Mouse (Mus musculus): ENCODE measurements around the gene Myh10. TPM values are rescaled to one million over a fixed set of nuclear protein-coding genes. Genes with fewer than 3 reads are reported as not detected.
"Not testable (repeated sequence)": the region's sequence is repeated elsewhere in the genome, so short reads cannot be mapped to it uniquely, and the experiment has no call there.

Myh10 gene
- total RNA-seq, 4 experiments from 2014 or later = 21.6 to 24.0 (median 22.9) TPM

DNA sequence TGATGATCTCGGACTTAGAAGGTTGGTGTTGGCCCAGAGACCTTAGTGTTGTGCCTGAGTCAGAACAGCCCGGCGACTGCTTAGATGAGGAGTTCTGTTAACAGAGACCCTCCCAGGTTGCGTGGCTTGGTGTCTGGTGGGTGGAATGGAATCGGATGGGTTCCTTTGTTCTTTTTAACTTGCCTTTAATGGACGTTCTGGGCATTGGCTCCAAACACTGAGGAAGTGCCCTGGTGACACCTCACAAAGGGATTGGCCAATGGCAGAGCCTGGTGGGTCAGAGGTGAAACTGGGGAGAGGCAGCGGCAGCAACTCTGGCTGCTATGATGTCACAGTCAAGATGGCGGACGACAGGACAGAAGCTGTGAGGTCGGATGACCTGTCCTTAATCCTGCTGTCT is 99.4 kb downstream of the Myh10 start:
- no peak for DNase-seq (ENCODE audit: low spot score)

DNA sequence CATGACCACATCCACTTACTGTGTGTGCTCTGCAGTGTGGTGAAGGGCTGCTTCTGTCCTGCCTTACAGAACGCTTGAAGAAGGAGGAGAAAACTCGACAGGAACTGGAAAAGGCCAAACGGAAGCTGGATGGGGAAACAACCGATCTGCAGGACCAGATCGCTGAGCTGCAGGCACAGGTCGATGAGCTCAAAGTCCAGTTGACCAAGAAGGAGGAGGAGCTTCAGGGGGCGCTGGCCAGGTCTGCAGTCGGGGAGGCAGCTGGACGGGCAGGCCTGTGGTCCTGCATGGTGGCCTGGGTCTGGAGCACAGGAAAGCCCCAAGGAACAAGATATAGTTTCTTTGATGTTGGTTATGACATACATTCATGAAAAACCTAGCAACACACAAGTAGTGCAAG is 100.4 kb downstream of the Myh10 start:
- no peak for DNase-seq (ENCODE audit: low spot score)

DNA sequence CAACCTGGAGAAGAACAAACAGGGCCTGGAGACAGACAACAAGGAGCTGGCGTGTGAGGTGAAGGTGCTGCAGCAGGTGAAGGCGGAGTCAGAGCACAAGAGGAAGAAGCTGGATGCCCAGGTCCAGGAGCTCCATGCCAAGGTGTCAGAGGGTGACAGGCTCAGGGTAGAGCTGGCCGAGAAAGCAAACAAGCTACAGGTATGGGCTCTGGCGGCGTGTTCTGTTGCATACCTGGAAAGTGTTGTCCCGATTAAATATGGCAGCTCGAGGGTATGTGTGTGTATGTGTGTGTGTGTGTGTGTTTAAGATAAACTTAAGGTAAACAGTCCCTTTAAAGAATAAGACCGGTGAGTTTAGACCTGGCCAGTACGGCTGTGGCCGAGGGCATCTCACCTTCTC is 106.9 kb downstream of the Myh10 start:
- DNase-seq (ENCODE audit: low spot score) = no peak

DNA sequence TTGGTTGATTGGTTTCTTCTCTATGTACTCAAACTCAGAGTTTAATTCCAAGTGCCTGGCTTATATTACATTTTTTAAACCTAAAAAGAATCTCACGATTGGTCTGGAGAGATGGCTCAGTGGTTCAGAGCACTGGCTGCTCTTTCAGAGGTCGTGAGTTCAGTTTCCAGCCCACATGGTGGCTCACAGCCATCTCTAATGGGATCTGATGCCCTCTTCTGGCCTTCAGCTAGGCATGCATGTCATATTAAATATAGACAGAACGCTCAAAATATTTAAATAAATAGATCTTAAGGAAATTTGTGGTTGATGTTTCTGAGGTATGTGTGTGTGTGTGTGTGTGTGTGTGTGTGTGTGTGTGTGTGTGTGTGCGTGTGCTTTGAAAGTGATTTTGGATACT is 113.8 kb downstream of the Myh10 start:
- DNase-seq (ENCODE audit: low spot score) = no peak

DNA sequence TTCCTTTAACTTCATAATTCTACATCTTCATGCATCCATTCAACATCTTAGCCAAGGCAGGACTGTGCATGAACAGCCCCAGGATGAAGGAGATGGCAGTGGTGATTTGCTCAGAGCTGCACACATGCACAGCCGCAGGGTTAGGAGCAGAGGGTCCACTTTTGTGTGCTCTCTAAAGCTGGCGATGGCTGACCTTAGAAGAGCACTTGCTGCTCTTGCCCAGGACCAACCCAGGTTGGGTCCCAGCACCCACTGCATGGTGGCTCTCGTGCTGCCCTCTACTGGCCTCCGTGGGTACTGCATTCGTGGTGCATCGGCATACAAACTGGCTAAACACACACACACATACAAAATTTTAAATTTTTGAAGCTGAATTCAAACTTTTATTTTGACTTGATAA is 116.4 kb downstream of the Myh10 start:
- DNase-seq (ENCODE audit: low spot score) = peak; percentile 61

DNA sequence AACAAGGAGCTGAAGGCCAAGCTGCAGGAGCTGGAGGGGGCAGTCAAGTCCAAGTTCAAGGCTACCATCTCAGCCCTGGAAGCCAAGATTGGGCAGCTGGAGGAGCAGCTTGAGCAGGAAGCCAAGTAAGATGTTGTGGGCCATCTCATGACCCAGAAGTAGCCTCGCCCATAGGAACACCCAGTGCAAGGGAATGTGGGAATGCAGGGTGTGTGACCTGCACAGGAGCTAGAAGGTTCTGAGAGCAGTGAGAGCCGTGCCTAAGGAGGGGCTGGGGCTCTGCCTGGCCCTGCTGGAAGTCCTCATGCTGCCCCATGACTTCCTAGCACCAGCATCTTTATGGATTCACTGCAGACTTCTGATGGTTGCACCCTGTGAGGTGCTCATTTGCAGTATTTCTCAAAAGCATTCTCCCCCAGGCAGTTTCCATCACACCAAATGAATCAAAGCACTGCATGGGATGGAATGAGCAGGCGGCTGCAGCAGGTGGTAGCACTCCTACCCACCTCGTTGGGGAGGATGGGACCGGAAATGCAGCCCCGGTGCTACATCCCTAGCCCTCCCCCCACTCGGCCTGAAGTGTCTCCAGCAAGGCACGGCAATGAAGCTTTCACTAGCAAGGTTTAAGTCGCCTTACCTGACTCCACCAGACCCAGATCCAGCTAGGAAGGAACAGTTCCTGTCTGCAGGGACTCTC is 120.7 kb downstream of the Myh10 start:
- no peak for DNase-seq (ENCODE audit: low spot score)

DNA sequence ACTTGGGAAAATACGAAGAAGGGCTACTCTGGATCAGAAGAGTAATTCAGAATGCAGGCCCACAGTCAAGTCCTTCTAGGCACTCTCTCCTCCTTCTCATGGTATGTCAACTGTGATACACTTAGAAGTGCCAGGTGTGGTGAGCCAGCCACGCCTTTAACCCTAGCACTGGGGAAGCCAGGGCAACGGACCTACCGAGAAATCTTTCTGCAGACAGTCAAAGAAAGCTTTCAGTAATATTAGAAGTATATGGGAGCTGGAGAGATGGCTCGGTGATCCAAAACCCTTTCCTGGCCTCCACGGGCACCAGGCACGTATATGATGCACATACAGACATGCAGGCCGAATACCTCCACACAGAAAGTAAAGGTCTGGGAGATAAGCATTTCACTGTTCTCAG is 127.1 kb downstream of the Myh10 start:
- DNase-seq (ENCODE audit: low spot score) = no peak

DNA sequence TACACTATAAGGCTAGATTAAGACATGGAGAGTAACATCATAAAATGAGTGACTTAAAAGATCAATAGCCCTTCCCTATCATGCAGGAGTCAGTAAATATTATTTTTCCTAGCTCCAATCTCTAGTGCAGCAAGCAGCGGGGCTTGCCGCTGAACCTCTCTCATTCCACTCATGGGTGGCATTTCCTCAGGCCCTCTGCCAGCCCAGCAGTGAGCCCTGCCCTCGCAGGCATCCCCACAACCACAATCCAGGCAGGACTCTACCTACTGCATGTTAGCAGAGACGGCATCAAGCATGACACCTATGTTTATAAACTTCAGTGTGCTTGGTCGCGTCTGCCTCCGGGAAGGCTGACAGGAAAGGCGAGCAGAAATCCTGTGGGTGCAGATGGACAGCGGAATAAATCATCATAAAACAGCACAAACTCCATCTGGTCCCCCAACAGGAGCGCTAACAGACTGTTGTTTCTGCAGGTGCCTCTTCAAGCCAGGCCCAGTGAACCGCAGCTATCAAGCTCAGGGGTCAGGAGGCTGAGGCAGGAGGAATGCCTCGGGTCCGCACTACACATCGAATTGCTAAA is 128.0 kb downstream of the Myh10 start:
- DNase-seq (ENCODE audit: low spot score) = no peak

DNA sequence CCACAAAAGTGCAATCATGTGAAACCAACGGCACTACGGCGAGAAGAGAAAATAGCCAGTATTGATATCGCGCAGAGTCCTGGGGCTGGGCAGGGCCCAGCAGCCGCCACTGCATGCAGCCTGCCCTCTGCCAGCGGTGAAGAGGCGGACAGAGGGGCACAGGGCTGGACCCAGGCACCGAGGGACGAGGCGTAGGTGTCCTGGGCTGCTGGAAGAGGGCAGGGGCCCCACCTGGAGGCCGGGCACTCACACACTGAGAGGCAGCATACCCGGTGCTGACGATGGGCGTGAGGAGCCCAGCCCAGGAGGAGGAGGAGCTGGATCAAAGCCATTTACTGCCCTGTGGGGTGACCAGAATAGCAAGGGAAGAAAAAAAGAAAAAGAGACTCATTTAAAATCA is 131.0 kb downstream of the Myh10 start:
- no peak for DNase-seq (ENCODE audit: low spot score)

DNA sequence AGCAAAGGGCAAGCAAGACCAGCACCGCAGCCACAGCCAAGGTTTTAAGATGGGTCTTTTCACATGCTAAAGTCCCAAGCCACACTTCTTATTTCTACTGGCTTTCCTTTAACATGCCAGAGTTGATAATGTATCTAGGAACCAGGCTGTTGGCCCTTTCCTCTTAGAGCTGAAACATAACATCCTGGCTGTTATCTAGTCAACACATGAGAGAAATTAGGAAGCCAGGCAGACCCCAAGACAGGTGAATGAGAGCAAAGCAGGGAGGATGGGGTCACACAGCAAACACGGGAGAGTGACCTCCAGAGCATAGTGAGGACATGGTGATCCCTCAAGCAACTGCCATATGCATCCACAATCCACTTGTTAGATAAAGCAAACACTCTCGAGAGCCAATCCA is 135.4 kb downstream of the Myh10 start:
- no peak for DNase-seq (ENCODE audit: low spot score)

DNA sequence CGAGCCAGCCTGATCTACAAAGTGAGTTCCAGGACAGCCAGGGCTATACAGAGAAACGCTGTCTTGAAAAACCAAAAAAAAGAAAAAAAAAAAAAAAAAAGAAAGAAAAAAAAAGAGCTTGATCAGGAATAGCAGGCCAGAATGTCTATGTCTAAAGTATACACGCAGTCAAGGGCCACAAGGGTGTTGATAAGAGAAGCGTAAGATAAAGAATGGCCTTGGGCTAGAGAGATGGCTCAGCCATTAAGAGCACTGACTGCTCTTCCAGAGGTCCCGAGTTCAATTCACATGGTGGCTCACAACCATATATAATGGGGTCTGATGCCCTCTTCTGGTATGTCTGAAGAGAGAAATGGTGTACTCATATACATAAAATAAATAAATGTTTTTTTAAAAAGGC is 140.2 kb downstream of the Myh10 start:
- not testable (repeated sequence) for DNase-seq (ENCODE audit: low spot score)

DNA sequence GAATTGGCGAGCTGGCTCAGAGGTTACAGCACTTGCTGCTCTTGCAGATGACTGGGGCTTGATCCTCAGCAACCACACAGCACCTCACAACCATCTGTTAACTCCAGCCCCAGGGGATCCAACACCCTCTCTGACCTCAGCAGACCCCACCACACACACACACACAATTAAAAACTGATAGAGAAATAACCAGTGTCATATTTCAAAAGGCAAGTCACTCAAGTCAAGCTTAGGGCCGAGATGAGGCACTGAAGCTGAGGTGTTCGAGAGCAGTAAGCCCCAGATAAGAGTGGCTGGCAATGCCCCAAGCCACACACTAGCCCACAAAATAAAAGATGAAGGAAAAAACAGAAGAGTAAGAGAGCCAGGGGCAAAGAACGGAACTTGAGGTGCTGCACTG is 141.4 kb downstream of the Myh10 start:
- no peak for DNase-seq (ENCODE audit: low spot score)

DNA sequence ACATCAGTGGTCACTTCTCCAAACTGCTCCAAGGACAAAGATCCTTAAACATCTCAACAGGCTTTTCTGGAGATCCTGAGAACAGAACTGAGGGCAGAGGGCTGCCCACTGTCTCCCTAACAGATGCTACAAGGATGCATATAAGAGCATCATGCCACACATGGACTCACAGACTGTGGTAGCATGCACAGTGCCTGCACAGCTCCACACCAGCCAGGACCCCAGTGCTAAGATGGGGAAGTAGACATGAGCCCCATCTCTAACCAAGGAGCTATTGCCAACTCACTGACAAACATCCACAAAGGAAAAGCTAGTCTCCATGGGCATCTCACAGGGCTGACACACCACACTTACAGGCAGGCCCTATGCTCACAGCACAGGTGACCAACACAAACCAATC is 142.2 kb downstream of the Myh10 start:
- DNase-seq (ENCODE audit: low spot score) = no peak

DNA sequence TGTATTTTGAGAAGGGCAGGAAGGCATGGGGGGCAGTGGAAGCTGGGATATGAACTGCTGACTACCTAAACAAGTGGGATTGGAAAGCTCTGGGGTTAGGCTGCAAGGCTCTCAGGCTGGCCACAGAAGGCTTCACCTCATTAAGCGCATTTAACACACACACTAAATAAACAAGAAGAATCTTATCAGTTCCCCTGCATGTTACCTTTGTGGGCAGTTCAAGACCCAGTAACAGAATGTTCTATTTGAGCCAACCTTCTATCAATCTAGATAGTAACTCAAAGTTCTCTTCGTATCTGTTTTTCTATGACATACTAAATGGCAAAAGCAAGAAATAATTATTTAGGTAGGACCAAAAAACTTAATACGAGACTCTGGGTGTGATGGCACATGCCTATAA is 143.7 kb downstream of the Myh10 start:
- no peak for DNase-seq (ENCODE audit: low spot score)

DNA sequence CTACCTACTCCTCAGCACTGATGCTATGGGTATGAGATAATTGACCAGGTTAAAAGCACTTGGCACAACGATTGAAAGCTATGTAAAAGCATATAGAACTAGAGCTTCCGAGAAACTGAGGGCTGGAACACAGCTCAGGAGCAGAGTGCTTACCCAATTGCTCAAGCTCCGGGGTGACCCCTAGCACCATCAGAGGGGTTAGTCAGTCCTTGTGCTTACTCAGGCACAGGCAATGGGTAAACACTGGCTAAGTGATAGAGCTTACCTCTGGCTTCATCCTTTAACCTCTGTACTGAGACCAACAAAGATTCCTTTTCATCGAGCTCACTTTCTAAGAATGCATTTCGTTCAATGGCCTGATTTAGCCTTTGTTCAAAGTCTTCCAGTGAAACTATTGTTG is 148.2 kb downstream of the Myh10 start:
- DNase-seq (ENCODE audit: low spot score) = no peak

DNA sequence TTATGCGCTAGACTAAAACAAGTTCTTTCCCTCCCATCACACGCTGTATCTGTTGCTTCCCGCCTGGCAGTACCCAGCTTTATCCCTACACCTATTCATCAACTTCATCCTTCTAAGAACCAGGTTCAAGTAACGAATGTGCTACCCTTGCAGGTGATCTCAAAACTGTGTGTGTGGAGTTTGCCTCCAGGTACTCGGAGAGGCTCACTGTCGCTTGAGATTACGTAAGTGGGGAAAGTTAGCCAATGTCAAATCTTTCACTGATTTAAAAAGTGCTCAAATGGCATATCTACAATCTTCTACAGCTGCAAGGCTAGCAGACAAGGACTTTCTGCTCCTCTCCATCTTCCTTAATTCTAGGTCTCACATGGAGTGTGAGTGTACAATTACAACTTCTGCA is 159.5 kb downstream of the Myh10 start:
- DNase-seq (ENCODE audit: low spot score) = no peak

DNA sequence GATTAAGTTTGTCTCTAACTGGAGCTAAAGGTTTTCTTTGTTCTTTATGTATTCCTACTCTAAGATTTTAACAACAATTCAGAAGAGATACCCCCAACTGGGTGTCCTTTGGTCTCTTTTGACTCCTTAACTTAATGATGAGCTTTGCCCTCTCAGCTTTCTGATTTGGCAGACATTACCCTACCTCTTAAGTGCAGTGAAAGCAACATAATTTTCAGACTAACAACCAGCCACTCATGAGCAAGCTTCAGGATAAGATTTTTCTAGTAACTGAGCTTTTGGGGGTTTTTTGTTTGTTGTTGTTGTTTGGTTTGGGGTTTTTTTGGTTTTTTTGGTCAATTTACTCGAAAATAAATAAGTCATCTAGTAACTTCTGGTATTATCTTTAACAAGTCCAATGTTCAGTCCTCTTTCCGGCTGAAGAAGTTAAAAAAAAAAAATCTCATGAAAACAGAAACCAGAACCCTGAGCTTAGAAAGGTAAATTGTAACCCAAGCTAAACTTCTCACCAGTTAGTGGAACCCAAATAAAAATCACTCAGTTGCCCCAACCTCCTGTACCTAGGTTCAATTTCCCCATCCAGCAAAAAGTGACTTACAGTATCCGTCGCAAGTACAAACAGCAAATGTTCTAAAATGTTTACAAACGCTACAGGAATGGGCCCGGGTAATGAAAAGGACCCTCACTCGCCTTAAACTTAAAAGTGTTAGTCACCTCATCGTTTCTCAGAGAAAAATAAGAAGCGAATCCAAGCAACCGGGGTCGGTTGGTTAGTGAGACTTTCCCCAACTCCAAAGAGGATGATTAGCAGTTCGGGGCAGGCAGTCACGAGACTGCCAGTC is 160.5 kb downstream of the Myh10 start:
- DNase-seq (ENCODE audit: low spot score) = no peak

DNA sequence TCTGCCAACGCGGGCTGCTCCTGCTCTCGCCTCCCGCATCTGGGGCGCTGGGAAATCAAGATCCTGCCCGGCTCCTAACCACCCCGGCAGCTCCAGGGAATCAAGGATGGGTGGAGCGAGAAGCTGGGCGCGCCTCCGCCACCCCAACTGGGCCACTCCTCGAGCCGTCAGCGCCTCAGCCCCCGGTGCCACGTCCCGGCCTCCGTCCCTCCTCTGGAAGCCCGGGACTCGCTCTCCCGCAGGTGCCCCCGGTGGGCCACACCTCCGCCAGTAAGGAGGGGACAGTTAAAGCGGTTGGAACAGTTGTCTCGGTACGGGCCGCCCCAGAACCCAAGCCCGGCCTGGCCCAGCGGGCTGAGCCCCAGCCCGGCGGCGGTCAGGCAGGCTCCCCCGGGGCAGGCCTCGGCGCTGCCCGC is 161.1 kb downstream of the Myh10 start:
- peak; percentile 74 for DNase-seq (ENCODE audit: low spot score)

DNA sequence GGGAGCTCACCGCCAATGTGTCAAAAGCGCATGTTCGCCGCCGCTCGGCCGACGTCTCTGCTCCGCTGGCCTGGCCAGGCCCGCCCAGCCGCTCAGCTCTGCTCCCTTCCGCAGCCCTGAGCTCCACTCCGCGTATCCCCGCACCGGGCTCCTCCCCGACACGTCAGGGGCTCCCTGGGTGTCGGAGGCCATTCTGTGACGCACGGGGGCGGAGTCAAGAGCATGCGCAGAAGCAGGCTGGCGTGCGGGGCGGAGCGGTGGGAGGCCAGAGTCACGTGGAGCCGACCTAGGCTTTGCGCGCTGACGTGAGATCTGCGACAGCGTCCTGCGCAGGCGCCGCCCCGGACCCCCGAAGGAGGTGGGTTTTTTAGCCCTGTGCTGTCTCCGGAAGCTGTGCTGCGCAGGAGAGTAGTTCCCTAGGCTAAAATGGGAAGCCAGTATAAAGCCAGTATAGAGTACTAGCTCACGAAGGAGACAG is 161.6 kb downstream of the Myh10 start:
- DNase-seq (ENCODE audit: low spot score) = peak; percentile 100

DNA sequence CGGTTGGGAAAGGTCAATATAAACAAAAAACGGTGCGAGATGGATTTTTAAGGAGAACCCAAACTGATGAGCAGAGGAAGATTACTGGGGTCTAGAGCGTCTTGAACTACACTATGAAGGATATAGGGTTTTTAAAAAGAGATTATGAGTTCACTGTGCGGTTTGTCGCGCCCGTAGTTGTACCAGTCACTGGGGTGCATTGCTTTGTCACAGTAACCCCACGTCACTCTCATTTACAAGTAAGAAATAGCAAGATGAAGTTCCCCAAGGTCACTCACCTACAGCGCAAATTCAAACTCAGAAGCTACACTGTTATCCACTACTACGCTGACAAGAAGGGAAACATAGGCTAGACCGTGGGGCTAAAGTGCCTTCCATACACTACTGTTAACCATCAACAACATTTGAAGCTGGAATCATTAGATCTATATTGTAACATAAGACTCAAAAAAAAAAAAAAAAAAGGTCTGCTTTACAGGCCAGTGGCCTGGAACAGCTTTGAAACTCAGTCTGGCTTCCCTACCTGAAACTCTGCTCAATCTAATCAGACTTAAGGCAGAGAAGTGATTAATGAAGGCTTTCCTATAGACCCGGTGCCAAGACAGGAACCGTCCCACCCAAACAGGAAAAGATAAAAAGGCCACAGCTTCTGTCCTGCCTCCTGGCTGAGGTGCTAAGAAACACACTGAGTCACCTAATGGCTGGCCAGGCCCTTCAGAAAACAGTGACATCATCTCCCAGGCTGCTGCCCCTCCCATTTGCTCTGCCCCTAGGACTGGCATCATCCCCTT is 162.4 kb downstream of the Myh10 start:
- peak; percentile 78 for DNase-seq (ENCODE audit: low spot score)

DNA sequence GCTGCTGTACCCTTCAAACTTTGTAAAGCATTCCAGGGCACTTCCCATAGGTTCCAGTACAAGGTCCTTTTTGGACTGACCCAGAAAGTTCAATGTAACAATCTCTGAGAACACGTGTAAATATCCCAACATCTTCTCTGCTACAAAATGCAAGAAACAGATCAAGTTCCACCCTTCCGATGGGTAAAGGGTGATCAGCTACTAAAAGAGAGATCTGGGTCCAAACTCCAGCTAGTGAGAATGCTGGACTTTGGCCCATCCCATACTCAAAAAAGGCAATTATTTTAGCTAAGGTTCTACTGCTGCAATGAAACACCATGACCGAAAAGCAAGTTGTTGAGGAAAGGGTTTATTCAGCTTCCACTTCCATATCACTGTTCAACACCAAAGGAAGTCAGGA is 163.3 kb downstream of the Myh10 start:
- DNase-seq (ENCODE audit: low spot score) = no peak

DNA sequence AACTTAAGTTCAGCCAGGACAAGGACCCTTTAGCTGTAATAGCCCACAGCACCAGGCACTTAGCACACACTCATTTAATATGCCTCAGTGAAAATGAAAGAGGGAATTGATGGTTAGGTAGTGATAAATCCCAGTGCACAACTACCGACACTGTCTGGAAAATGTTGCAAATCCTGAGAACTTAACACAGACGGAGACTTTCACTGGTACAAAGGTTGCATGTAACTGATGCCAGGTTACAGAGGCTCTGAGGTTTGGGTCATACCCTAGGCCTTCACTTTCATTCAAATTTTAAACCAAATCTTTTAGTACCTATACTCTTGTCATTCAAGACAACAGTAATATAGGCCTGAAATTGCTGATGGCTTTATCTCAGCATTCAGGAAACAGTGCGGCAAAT is 166.0 kb downstream of the Myh10 start:
- DNase-seq (ENCODE audit: low spot score) = no peak

All from heart, adult 8-10 months (tissue).